ENCODE assay signal across 8 mouse cellular contexts in the genomic region with DNA sequence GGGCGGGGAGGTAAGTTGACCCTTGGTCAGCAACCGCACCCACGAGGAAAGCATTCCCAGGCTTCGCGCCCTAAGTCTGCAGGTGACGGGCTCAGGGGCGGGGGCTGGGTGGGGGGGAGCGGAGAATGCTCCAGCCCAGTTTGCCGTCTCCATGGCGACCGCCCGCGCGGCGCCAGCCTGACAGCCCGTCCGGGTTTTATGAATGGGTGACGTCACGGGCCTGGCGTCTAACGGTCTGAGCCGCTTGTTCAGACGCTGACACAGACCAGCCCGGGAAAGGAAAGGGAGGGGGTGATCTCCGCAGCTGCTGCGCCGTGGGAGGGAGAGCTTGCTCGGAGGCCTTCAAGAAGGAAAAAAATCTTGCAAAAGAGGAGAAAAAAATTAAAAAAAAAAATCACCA. TPM values are rescaled to one million over a fixed set of nuclear protein-coding genes. Genes with fewer than 3 reads are reported as not detected.
DNase-seq lines count a peak whose midpoint lies in the region; ATAC-seq lines count a peak whose summit lies in the region.

No protein-coding gene starts in this region.

- H3K4me3 ChIP-seq in heart, embryonic 14.5 days (ENCODE audit: control insufficient read depth in 1 of 2, insufficient read depth in 1 of 2, low read depth in 1 of 2, low read length in 2 of 2): peak overlapping the region; percentile 25 to 63
- peak overlapping the region; percentile 67 for H3K4me3 ChIP-seq in liver, embryonic 12.5 days
- peak overlapping the region; percentile 82 for H3K4me3 ChIP-seq in neural tube, embryonic 11.5 days (ENCODE audit: low read depth, low read length)

- peak overlapping the region; percentile 82 to 87 for H3K27ac ChIP-seq in heart, embryonic 14.5 days (replicated peaks in 1 of 2; ENCODE audit: control insufficient read depth in 1 of 2, insufficient read depth in 1 of 2, low read depth in 2 of 2, low read length in 2 of 2)
- H3K27ac ChIP-seq in liver, embryonic 12.5 days: peak overlapping the region; percentile 30; the same call in 1 of the 2 replicates
- H3K27ac ChIP-seq in neural tube, embryonic 11.5 days (ENCODE audit: low read depth, low read length): peak overlapping the region; percentile 89

- H3K9ac ChIP-seq in heart, embryonic 14.5 days (ENCODE audit: low read length): peak overlapping the region; percentile 88
- H3K9ac ChIP-seq in liver, embryonic 12.5 days: peak overlapping the region; percentile 37
- peak overlapping the region; percentile 15; the same call in 1 of the 2 replicates for H3K9ac ChIP-seq in neural tube, embryonic 11.5 days (ENCODE audit: low read length)

- no peaks in the 10 kb centered on the region for H3K9me3 ChIP-seq in heart, embryonic 14.5 days (ENCODE audit: control insufficient read depth, low read length)
- no peaks in the 10 kb centered on the region for H3K9me3 ChIP-seq in liver, embryonic 12.5 days (replicated peaks)
- no peaks in the 10 kb centered on the region for H3K9me3 ChIP-seq in neural tube, embryonic 11.5 days (ENCODE audit: control insufficient read depth, low read length)

- H3K4me2 ChIP-seq in heart, embryonic 14.5 days (ENCODE audit: low read length): peak overlapping the region; percentile 84
- H3K4me2 ChIP-seq in liver, embryonic 12.5 days: peak overlapping the region; percentile 96
- H3K4me2 ChIP-seq in neural tube, embryonic 11.5 days (ENCODE audit: low read depth): peak overlapping the region; percentile 83

- no peaks in the 10 kb centered on the region for H3K36me3 ChIP-seq in heart, embryonic 14.5 days (ENCODE audit: control insufficient read depth, insufficient read depth, low read length)
- H3K36me3 ChIP-seq in liver, embryonic 12.5 days: 0 out of 2 replicates have a peak, but pooled peaks cover 4% of the 10 kb centered on the region
- H3K36me3 ChIP-seq in neural tube, embryonic 11.5 days (ENCODE audit: control insufficient read depth, insufficient read depth, low read length): no peaks in the 10 kb centered on the region

- DNase-seq in B cell, adult 2 months: peak; percentile 71 to 73
- peak; percentile 84 to 90 for DNase-seq in adrenal gland, postnatal 4 days (ENCODE audit: low spot score in 2 of 2)
- peak; percentile 98 for DNase-seq in fibroblast of lung, adult 2 months (ENCODE audit: low read depth)
- peak; percentile 99 for DNase-seq in kidney, postnatal 10 days
- DNase-seq in neural tube, embryonic 11.5 days (ENCODE audit: low spot score): peak; percentile 97
- peak; percentile 90 for DNase-seq in telencephalon, adult 2 months (ENCODE audit: low read depth, low spot score)

- 0% methylated on average over 28 of the region's 28 CpGs for WGBS in heart, embryonic 14.5 days
- WGBS in liver, embryonic 12.5 days (ENCODE audit: insufficient replicate concordance): 2% methylated on average over 28 of the region's 28 CpGs
- WGBS in neural tube, embryonic 11.5 days: 0% methylated on average over 27 of the region's 28 CpGs

- H3K4me1 ChIP-seq in heart, embryonic 14.5 days (ENCODE audit: control insufficient read depth in 2 of 2, insufficient read depth in 2 of 2, low read length in 2 of 2): peaks cover 22 to 43% of the 10 kb centered on the region in 2 experiments
- H3K4me1 ChIP-seq in liver, embryonic 12.5 days: peaks cover 73% of the 10 kb centered on the region
- peaks cover 33% of the 10 kb centered on the region for H3K4me1 ChIP-seq in neural tube, embryonic 11.5 days (ENCODE audit: control insufficient read depth, insufficient read depth, low read length)

- no peaks in the 10 kb centered on the region for H3K27me3 ChIP-seq in heart, embryonic 14.5 days (ENCODE audit: control insufficient read depth, insufficient read depth, low read length)
- peaks cover 17% of the 10 kb centered on the region for H3K27me3 ChIP-seq in liver, embryonic 12.5 days (replicated peaks)
- H3K27me3 ChIP-seq in neural tube, embryonic 11.5 days (ENCODE audit: control insufficient read depth, insufficient read depth, low read length): no peaks in the 10 kb centered on the region

- peak; percentile 80 for ATAC-seq in heart, embryonic 14.5 days (ENCODE audit: insufficient number of reproducible peaks, insufficient read depth, low FRiP score, low read depth)
- ATAC-seq in liver, embryonic 12.5 days: peak; percentile 36
- peak; percentile 90 for ATAC-seq in neural tube, embryonic 11.5 days (ENCODE audit: insufficient read depth, low FRiP score, low TSS enrichment)

RNA-seq across cellular contexts. Expression of gene Id1, which starts 1.1 kb away (rescaled TPM):
- 100 to 1,000 TPM; 103 to 129 TPM for total RNA-seq in adrenal gland, postnatal 4 days (2021)
- polyA plus RNA-seq in heart, embryonic 14.5 days (2014; fragmentation: Nextera tagmentation; extraction: Ambion mirVana): 56.8 and 61.1 TPM in 2 replicates
- 28.1 and 30.6 TPM in 2 replicates for polyA plus RNA-seq in liver, embryonic 12.5 days (2016; fragmentation: Nextera tagmentation; extraction: Ambion mirVana)
- 116 and 129 TPM in 2 replicates for polyA plus RNA-seq in neural tube, embryonic 11.5 days (2014; fragmentation: Nextera tagmentation; extraction: Ambion mirVana)

RNA-seq across cellular contexts. Expression of gene Cox4i2, which starts 19.0 kb away (rescaled TPM):
- total RNA-seq in adrenal gland, postnatal 4 days (2021): 1 to 10 TPM; 4.2 to 4.9 TPM
- polyA plus RNA-seq in heart, embryonic 14.5 days (2014; fragmentation: Nextera tagmentation; extraction: Ambion mirVana): 18.5 and 18.6 TPM in 2 replicates
- polyA plus RNA-seq in liver, embryonic 12.5 days (2016; fragmentation: Nextera tagmentation; extraction: Ambion mirVana): 2.5 and 3.4 TPM in 2 replicates
- 3.5 and 4.6 TPM in 2 replicates for polyA plus RNA-seq in neural tube, embryonic 11.5 days (2014; fragmentation: Nextera tagmentation; extraction: Ambion mirVana)

RNA-seq across cellular contexts. Expression of gene Mcts2, which starts 48.1 kb away (rescaled TPM):
- 10 to 100 TPM; 26.7 to 27.4 TPM for total RNA-seq in adrenal gland, postnatal 4 days (2021)
- polyA plus RNA-seq in heart, embryonic 14.5 days (2014; fragmentation: Nextera tagmentation; extraction: Ambion mirVana): 20.8 and 25.6 TPM in 2 replicates
- polyA plus RNA-seq in liver, embryonic 12.5 days (2016; fragmentation: Nextera tagmentation; extraction: Ambion mirVana): 26.4 and 27.2 TPM in 2 replicates
- polyA plus RNA-seq in neural tube, embryonic 11.5 days (2014; fragmentation: Nextera tagmentation; extraction: Ambion mirVana): 39.1 and 40.6 TPM in 2 replicates

Comparison
In these comparisons a context has a peak if more than half of its experiments do, and no peak if none do; other contexts are left out.
1. Peak in every context shown above with its lines: DNase-seq, ATAC-seq, H3K4me3 ChIP-seq and H3K27ac ChIP-seq.
2. ATAC-seq: peak in every context shown above with its lines; median percentile 90 in neural tube, embryonic 11.5 days; 80 in heart, embryonic 14.5 days; 36 in liver, embryonic 12.5 days.
3. H3K27ac ChIP-seq: peak in every context shown above with its lines; median percentile 89 in neural tube, embryonic 11.5 days; 84 in heart, embryonic 14.5 days; 30 in liver, embryonic 12.5 days.
4. H3K9ac ChIP-seq: peak in every context shown above with its lines; median percentile 88 in heart, embryonic 14.5 days; 37 in liver, embryonic 12.5 days; 15 in neural tube, embryonic 11.5 days.